Mouse (Mus musculus) CH12.LX (cell line): Measurements from ENCODE around the gene Pom121. TPM values are rescaled to one million over a fixed set of nuclear protein-coding genes. Genes with fewer than 3 reads are reported as not detected.

Source experiments
- DNase-seq: peaks from one replicate; pipeline ENCODE4 v3.0.0-alpha.2; 2013; ENCODE audit errors: extremely low read depth
- H3K27ac ChIP-seq: 2 replicates; pipeline ENCODE4 v1.5.1; 2012; ENCODE audit warnings: low read depth, mild to moderate bottlenecking, control low read depth, moderate library complexity; ENCODE audit not compliant: insufficient read depth
- H3K27me3 ChIP-seq: replicated peaks from 2 replicates; pipeline ENCODE3; 2012; ENCODE audit warnings: inconsistent platforms
- H3K36me3 ChIP-seq, 2 experiments: replicated peaks in 1 of 2; 2 replicates each; pipeline versions ENCODE3 to v1.6.1; 2012; ENCODE audit warnings: inconsistent platforms in 1 of 2, low read length in 1 of 2, mild to moderate bottlenecking in 1 of 2, mixed read lengths in 1 of 2, moderate library complexity in 1 of 2; ENCODE audit not compliant: control insufficient read depth in 1 of 2, insufficient read depth in 1 of 2
- H3K4me1 ChIP-seq, 2 experiments: 2 replicates each; pipeline ENCODE4 v1.6.1; 2012; ENCODE audit warnings: inconsistent platforms in 1 of 2, moderate library complexity in 1 of 2; ENCODE audit not compliant: insufficient read depth in 2 of 2, control insufficient read depth in 1 of 2
- H3K4me2 ChIP-seq: 2 replicates; pipeline ENCODE4 v1.6.1; 2012; ENCODE audit warnings: low read depth, mild to moderate bottlenecking, control low read depth; ENCODE audit not compliant: poor library complexity, insufficient read depth, severe bottlenecking
- H3K4me3 ChIP-seq, 3 experiments: fragments of 150-350 bp in 1 of 3; sonication (generic) in 1 of 3; replicated peaks in 1 of 3; 2 replicates each; pipeline versions ENCODE3 to v1.5.1; 2011 to 2012; ENCODE audit warnings: low read depth in 2 of 3, low read length in 2 of 3, mild to moderate bottlenecking in 2 of 3, moderate library complexity in 2 of 3, control low read depth in 1 of 3, improper control_type of control experiment in 1 of 3, inconsistent platforms in 1 of 3, mixed read lengths in 1 of 3; ENCODE audit not compliant: poor library complexity in 1 of 3
- H3K79me2 ChIP-seq: replicated peaks from 2 replicates; pipeline ENCODE4 v1.6.1; 2012; ENCODE audit warnings: mild to moderate bottlenecking, moderate library complexity; ENCODE audit not compliant: control insufficient read depth, poor library complexity, insufficient read depth, severe bottlenecking; ENCODE audit errors: extremely low read depth
- H3K9ac ChIP-seq: 2 replicates; pipeline ENCODE4 v1.6.1; 2012; ENCODE audit warnings: low read depth, mild to moderate bottlenecking, control low read depth, moderate library complexity; ENCODE audit not compliant: insufficient read depth
- H3K9me3 ChIP-seq: replicated peaks from 2 replicates; pipeline ENCODE3; 2012; ENCODE audit warnings: low read length, inconsistent platforms, mixed read lengths
- CTCF ChIP-seq, 2 experiments: IDR thresholded peaks in 1 of 2; conservative IDR thresholded peaks in 1 of 2; 2 replicates each; pipeline ENCODE4 v1.5.1; 2011 to 2012; ENCODE audit warnings: low read depth in 2 of 2, low read length in 2 of 2, improper control_type of control experiment in 1 of 2, inconsistent platforms in 1 of 2, mild to moderate bottlenecking in 1 of 2, moderate library complexity in 1 of 2
- EP300 ChIP-seq: IDR thresholded peaks from 2 replicates; pipeline ENCODE4 v1.6.1; 2011; ENCODE audit warnings: low read length, improper control_type of control experiment
- GABPA ChIP-seq: IDR thresholded peaks from 2 replicates; pipeline ENCODE4 v1.6.1; 2012; ENCODE audit warnings: low read depth, low read length, improper control_type of control experiment, inconsistent platforms; ENCODE audit not compliant: insufficient replicate concordance
- IRF4 ChIP-seq: IDR thresholded peaks from 2 replicates; pipeline ENCODE4 v1.6.1; 2014; ENCODE audit warnings: low read depth, mild to moderate bottlenecking, inconsistent platforms, low read length, improper control_type of control experiment
- JUND ChIP-seq: conservative IDR thresholded peaks from 2 replicates; pipeline ENCODE4 v1.6.1; 2011; ENCODE audit warnings: low read depth, low read length, improper control_type of control experiment
- MAFK ChIP-seq: IDR thresholded peaks from 2 replicates; pipeline ENCODE4 v1.6.1; 2011; ENCODE audit warnings: low read length, improper control_type of control experiment; ENCODE audit not compliant: insufficient replicate concordance
- MAX ChIP-seq: IDR thresholded peaks from 2 replicates; pipeline ENCODE4 v1.6.1; 2011; ENCODE audit warnings: low read length, improper control_type of control experiment
- MAZ ChIP-seq: IDR thresholded peaks from 2 replicates; pipeline ENCODE4 v1.6.1; 2012; ENCODE audit warnings: low read depth, mild to moderate bottlenecking, inconsistent platforms, low read length, improper control_type of control experiment, moderate library complexity
- MYC ChIP-seq: IDR thresholded peaks from 2 replicates; pipeline ENCODE4 v1.6.1; 2011; ENCODE audit warnings: low read depth, mild to moderate bottlenecking, improper control_type of control experiment, low read length
- NRF1 ChIP-seq: IDR thresholded peaks from 2 replicates; pipeline ENCODE4 v1.6.1; 2014; ENCODE audit warnings: low read depth, mild to moderate bottlenecking, inconsistent platforms, low read length, improper control_type of control experiment, moderate library complexity
- POLR2A ChIP-seq: IDR thresholded peaks from 2 replicates; pipeline ENCODE4 v1.6.1; 2011; ENCODE audit warnings: low read depth, mild to moderate bottlenecking, improper control_type of control experiment, low read length
- POLR2AphosphoS2 ChIP-seq: IDR thresholded peaks from 2 replicates; pipeline ENCODE4 v1.6.1; 2011; ENCODE audit warnings: low read depth, low read length, improper control_type of control experiment
- RAD21 ChIP-seq: IDR thresholded peaks from 2 replicates; pipeline ENCODE4 v1.6.1; 2011; ENCODE audit warnings: low read depth, mild to moderate bottlenecking, low read length, improper control_type of control experiment, moderate library complexity
- SMC3 ChIP-seq: IDR thresholded peaks from 2 replicates; pipeline ENCODE4 v1.6.1; 2011; ENCODE audit warnings: low read depth, low read length, improper control_type of control experiment
- USF2 ChIP-seq: conservative IDR thresholded peaks from 2 replicates; pipeline ENCODE4 v1.6.1; 2011; ENCODE audit warnings: low read depth, low read length, improper control_type of control experiment
- ZMIZ1 ChIP-seq: IDR thresholded peaks from 2 replicates; pipeline ENCODE4 v1.6.1; 2012; ENCODE audit warnings: low read depth, mild to moderate bottlenecking, inconsistent platforms, low read length, improper control_type of control experiment
- ZNF384 ChIP-seq: IDR thresholded peaks from 2 replicates; pipeline ENCODE4 v1.6.1; 2012; ENCODE audit warnings: low read depth, low read length, improper control_type of control experiment, inconsistent platforms
- dilution Hi-C: fragments of 300-500 bp; cut with MboI; formaldehyde crosslinking; loops from 2 replicates; pipeline ENCODE4 v1.14.3; 2020; ENCODE audit warnings: low sequenced_read_pairs; ENCODE audit not compliant: extremely low pct_unique_long_range_greater_than_20kb, extremely low pct_ligation_motif_present
- in situ Hi-C: fragments of 300-500 bp; cut with MboI; formaldehyde crosslinking; loops from 3 replicates; pipeline ENCODE4 v1.14.3; 2019; ENCODE audit warnings: low sequenced_read_pairs, low pct_ligation_motif_present, low pct_unique_long_range_greater_than_20kb, mixed read lengths
- polyA plus RNA-seq: library from polyadenylated mRNA; unstranded; fragments of >175 nt; gene quantifications from 2 replicates; pipeline ENCODE4 v1.2.1, GENCODE M21; 2012; ENCODE audit warnings: low read depth; ENCODE audit not compliant: insufficient read length
- total RNA-seq, 2 experiments: library from RNA; depleted of rRNA; stranded (reverse); fragments of 300-350 nt in 1 of 2; fragments of >200 nt in 1 of 2; gene quantifications; 2 replicates each; pipeline ENCODE4 v1.2.3; 2012 to 2014

The Pom121 gene
- total and polyA plus RNA-seq, 3 experiments: 3.4 to 54.0 (median 10.4) TPM

- Histone ChIP-seq H3K4me2 (no peak overlapping the region), H3K27me3 (peaks cover 43% of the 10 kb centered on the region), H3K79me2 (no peaks in the 10 kb centered on the region), H3K36me3 (no peaks in the 10 kb centered on the region), H3K9me3 (peaks cover 4% of the 10 kb centered on the region), H3K4me3 (no peak overlapping the region), H3K9ac (no peak overlapping the region), H3K4me1 (no peaks in the 10 kb centered on the region)
- DNase-seq: no peak
- dilution Hi-C loops: no loop called here
- TF ChIP-seq SMC3 (peak; percentile 62), JUND (no peak), POLR2A (no peak), POLR2AphosphoS2 (no peak), CTCF (conservative IDR thresholded peaks at IDR 0.05 in 1 of 2, IDR thresholded peaks at IDR 0.05 in 1 of 2; ENCODE audit: low read depth in 2 of 2, low read length in 2 of 2) (peak in 1 of 2 experiments; percentile 63; a peak in 3 of 4 replicates), EP300 (no peak), MAX (no peak), RAD21 (peak; percentile 6), ZNF384 (no peak)
- TF ChIP-seq, all 38 proteins: peak for 3
- in situ Hi-C loops: no loop called here
- no peak overlapping the region for H3K27ac ChIP-seq
These were observed 30.8 kb downstream of the Pom121 start for GRCm38 (mm10) chr5:135363540-135363939.

GRCm38 (mm10) chr5:135362572-135362971 is 31.8 kb downstream of the Pom121 start:
- Histone ChIP-seq H3K79me2 (no peaks in the 10 kb centered on the region), H3K36me3 (no peaks in the 10 kb centered on the region), H3K4me2 (no peak overlapping the region), H3K4me3 (no peak overlapping the region), H3K27me3 (peaks cover 44% of the 10 kb centered on the region), H3K9ac (no peak overlapping the region), H3K9me3 (peaks cover 4% of the 10 kb centered on the region), H3K4me1 (no peaks in the 10 kb centered on the region), H3K27ac (no peak overlapping the region)
- in situ Hi-C loops (no loop called here), dilution Hi-C loops (no loop called here)
- no peak for DNase-seq
- TF ChIP-seq MAFK (peak; percentile 72), MYC (no peak)

- H3K9ac ChIP-seq: no peak overlapping the region
- no peak overlapping the region for H3K4me3 ChIP-seq
- dilution Hi-C loops: no loop called here
- H3K36me3 ChIP-seq: no peaks in the 10 kb centered on the region
- peaks cover 46% of the 10 kb centered on the region for H3K27me3 ChIP-seq
- no peak overlapping the region for H3K27ac ChIP-seq
- TF ChIP-seq IRF4 (no peak), ZMIZ1 (no peak), NRF1 (no peak), MAZ (no peak), GABPA (no peak), USF2 (no peak)
- H3K79me2 ChIP-seq: no peaks in the 10 kb centered on the region
- H3K4me1 ChIP-seq: no peaks in the 10 kb centered on the region
- no peak for DNase-seq
- H3K4me2 ChIP-seq: no peak overlapping the region
- in situ Hi-C loops: no loop called here
- H3K9me3 ChIP-seq: peaks cover 4% of the 10 kb centered on the region
These were observed 34.6 kb downstream of the Pom121 start for GRCm38 (mm10) chr5:135359772-135360171.
